Mouse (Mus musculus): ENCODE results near the gene Rps3. TPM values are rescaled to one million over a fixed set of nuclear protein-coding genes. Genes with fewer than 3 reads are reported as not detected.

Gene Rps3
- polyA plus RNA-seq, 1 experiment from 2014 or later: 818 TPM

Other genes starting within 250 kb of the Rps3 start
- 0.80 and 0.94 TPM in 2 replicates for gene Mogat2, start 245.1 kb downstream of the Rps3 start, polyA plus RNA-seq (2015; fragmentation: Nextera tagmentation; extraction: Ambion mirVana)
- gene Map6, start 216.3 kb downstream of the Rps3 start, polyA plus RNA-seq (2015; fragmentation: Nextera tagmentation; extraction: Ambion mirVana): 3.0 and 3.2 TPM in 2 replicates
- gene Serpinh1, start 130.5 kb downstream of the Rps3 start, polyA plus RNA-seq (2015; fragmentation: Nextera tagmentation; extraction: Ambion mirVana): 1,678 and 1,766 TPM in 2 replicates
- 22.4 and 24.1 TPM in 2 replicates for gene Gdpd5, start 102.3 kb downstream of the Rps3 start, polyA plus RNA-seq (2015; fragmentation: Nextera tagmentation; extraction: Ambion mirVana)
- 0.24 and 0.30 TPM in 2 replicates for gene Klhl35, start 17.7 kb downstream of the Rps3 start, polyA plus RNA-seq (2015; fragmentation: Nextera tagmentation; extraction: Ambion mirVana)
- 20.6 and 20.9 TPM in 2 replicates for gene Arrb1, start 51.7 kb upstream of the Rps3 start, polyA plus RNA-seq (2015; fragmentation: Nextera tagmentation; extraction: Ambion mirVana)
- 0.92 and 1.1 TPM in 2 replicates for gene Tpbgl, start 143.4 kb upstream of the Rps3 start, polyA plus RNA-seq (2015; fragmentation: Nextera tagmentation; extraction: Ambion mirVana)
- 4.0 and 4.4 TPM in 2 replicates for gene Slco2b1, start 227.6 kb upstream of the Rps3 start, polyA plus RNA-seq (2015; fragmentation: Nextera tagmentation; extraction: Ambion mirVana)
- not detected in 2 replicates for gene Olfr520, start 246.5 kb upstream of the Rps3 start, polyA plus RNA-seq (2015; fragmentation: Nextera tagmentation; extraction: Ambion mirVana)

Measured in lung, embryonic 16.5 days (tissue).